12 mouse cellular contexts compared by ENCODE assay signal in genomic region chr15:98111791-98112190, GRCm38 (mm10). TPM values are rescaled to one million over a fixed set of nuclear protein-coding genes. Genes with fewer than 3 reads are reported as not detected.
DNase-seq lines count a peak whose midpoint lies in the region; ATAC-seq and TF ChIP-seq lines count a peak whose summit lies in the region.
"Had no signal": no experiment of that assay in that cellular context is flagged by ENCODE, and none has a peak within 500 bp of the region (broad histone marks: within the 10 kb centered on the region; RNA-seq: fewer than 3 reads in every experiment).

No protein-coding gene starts in this region.

- peak; percentile 54 for DNase-seq in ES-CJ7 (ENCODE audit: low read depth, low spot score)
- DNase-seq in liver, postnatal 0 days = peak; percentile 28
- no peak for DNase-seq in forebrain, postnatal 0 days
- DNase-seq in right cerebral cortex, postnatal 36 days (ENCODE audit: low spot score in 2 of 2) = no peak
- DNase-seq: lung, adult 2 months; right cerebral cortex, postnatal 14 days; thymus, adult 2 months had no signal

- H3K9ac ChIP-seq in heart, embryonic 13.5 days = no peak overlapping the region
- no peak overlapping the region for H3K9ac ChIP-seq in heart, embryonic 12.5 days
- no peak overlapping the region for H3K9ac ChIP-seq in liver, postnatal 0 days (replicated peaks)
- H3K9ac ChIP-seq in forebrain, postnatal 0 days = no peak overlapping the region
- H3K9ac ChIP-seq: hindbrain, embryonic 13.5 days had no signal

- no peaks in the 10 kb centered on the region for H3K9me3 ChIP-seq in heart, embryonic 13.5 days
- no peaks in the 10 kb centered on the region for H3K9me3 ChIP-seq in heart, embryonic 12.5 days (replicated peaks)
- no peaks in the 10 kb centered on the region for H3K9me3 ChIP-seq in liver, postnatal 0 days (ENCODE audit: low read length)
- H3K9me3 ChIP-seq in forebrain, postnatal 0 days (ENCODE audit: low read length) = no peaks in the 10 kb centered on the region
- H3K9me3 ChIP-seq: hindbrain, embryonic 13.5 days had no signal

- H3K4me2 ChIP-seq in heart, embryonic 13.5 days = peak overlapping the region; percentile 18; the same call in 1 of the 2 replicates
- no peak overlapping the region for H3K4me2 ChIP-seq in heart, embryonic 12.5 days
- no peak overlapping the region for H3K4me2 ChIP-seq in liver, postnatal 0 days (ENCODE audit: low read depth, low read length)
- no peak overlapping the region for H3K4me2 ChIP-seq in forebrain, postnatal 0 days (ENCODE audit: low read depth)
- H3K4me2 ChIP-seq: hindbrain, embryonic 13.5 days had no signal

- H3K27ac ChIP-seq in heart, embryonic 13.5 days (replicated peaks) = peak overlapping the region; percentile 28; the same call in 1 of the 2 replicates
- H3K27ac ChIP-seq in heart, embryonic 12.5 days (ENCODE audit: poor library complexity, severe bottlenecking) = no peak overlapping the region
- no peak overlapping the region for H3K27ac ChIP-seq in liver, postnatal 0 days (ENCODE audit: low read depth)
- no peak overlapping the region for H3K27ac ChIP-seq in forebrain, postnatal 0 days (ENCODE audit: low read depth, low read length)
- H3K27ac ChIP-seq: hindbrain, embryonic 13.5 days had no signal

- 49% methylated on average over 5 of the region's 5 CpGs for WGBS in heart, embryonic 13.5 days
- WGBS in heart, embryonic 12.5 days = 55% methylated on average over 5 of the region's 5 CpGs
- WGBS in liver, postnatal 0 days (ENCODE audit: insufficient replicate concordance) = 60% methylated on average over 5 of the region's 5 CpGs
- WGBS in forebrain, postnatal 0 days = 78% methylated on average over 5 of the region's 5 CpGs

- no peak overlapping the region for H3K4me3 ChIP-seq in heart, embryonic 13.5 days
- H3K4me3 ChIP-seq in heart, embryonic 12.5 days = no peak overlapping the region
- no peak overlapping the region for H3K4me3 ChIP-seq in liver, postnatal 0 days (ENCODE audit: low read depth, low read length)
- no peak overlapping the region for H3K4me3 ChIP-seq in forebrain, postnatal 0 days (ENCODE audit: low read depth, low read length)
- H3K4me3 ChIP-seq: hindbrain, embryonic 13.5 days had no signal

- peaks cover 60% of the 10 kb centered on the region for H3K4me1 ChIP-seq in heart, embryonic 13.5 days
- H3K4me1 ChIP-seq in heart, embryonic 12.5 days (replicated peaks) = peaks cover 41% of the 10 kb centered on the region
- H3K4me1 ChIP-seq in liver, postnatal 0 days (ENCODE audit: insufficient read depth) = peaks cover 12% of the 10 kb centered on the region
- H3K4me1 ChIP-seq in forebrain, postnatal 0 days (ENCODE audit: insufficient read depth) = peaks cover 6% of the 10 kb centered on the region; the same call in 1 of the 2 replicates

- TF ChIP-seq CTCF in liver, postnatal 0 days (IDR thresholded peaks at IDR 0.05; ENCODE audit: low read depth) = no peak
- TF ChIP-seq CTCF in forebrain, postnatal 0 days (IDR thresholded peaks at IDR 0.05; ENCODE audit: low read depth) = no peak

- peaks cover 44% of the 10 kb centered on the region for H3K36me3 ChIP-seq in heart, embryonic 13.5 days
- peaks cover 25% of the 10 kb centered on the region for H3K36me3 ChIP-seq in heart, embryonic 12.5 days
- H3K36me3 ChIP-seq in liver, postnatal 0 days (replicated peaks; ENCODE audit: insufficient read depth, low read length) = 0 out of 2 replicates have a peak, but pooled peaks cover 3% of the 10 kb centered on the region
- peaks cover 28% of the 10 kb centered on the region for H3K36me3 ChIP-seq in forebrain, postnatal 0 days (ENCODE audit: insufficient read depth)

- TF ChIP-seq EP300 in liver, postnatal 0 days (IDR thresholded peaks at IDR 0.05; ENCODE audit: low read depth) = no peak

- ATAC-seq in heart, embryonic 13.5 days (ENCODE audit: extremely low read depth, insufficient number of reproducible peaks, low FRiP score, low TSS enrichment) = no peak
- no peak for ATAC-seq in heart, embryonic 12.5 days (ENCODE audit: insufficient number of reproducible peaks, low FRiP score)
- peak; percentile 70 for ATAC-seq in erythroid progenitor cell, adult 5-6 weeks (replicated peaks; ENCODE audit: low FRiP score, poor library complexity, severe bottlenecking)
- ATAC-seq in liver, postnatal 0 days = no peak
- no peak for ATAC-seq in CD4-positive, CD25-positive, alpha-beta regulatory T cell, adult 4 months
- ATAC-seq in forebrain, postnatal 0 days = no peak

- H3K27me3 ChIP-seq in heart, embryonic 13.5 days (replicated peaks) = no peaks in the 10 kb centered on the region
- H3K27me3 ChIP-seq in heart, embryonic 12.5 days (replicated peaks) = no peaks in the 10 kb centered on the region
- H3K27me3 ChIP-seq in liver, postnatal 0 days (ENCODE audit: insufficient read depth, low read length) = no peaks in the 10 kb centered on the region
- no peaks in the 10 kb centered on the region for H3K27me3 ChIP-seq in forebrain, postnatal 0 days (ENCODE audit: insufficient read depth, low read length)
- H3K27me3 ChIP-seq: hindbrain, embryonic 13.5 days had no signal

RNA-seq across cellular contexts. Expression of gene Senp1, which starts 18.2 kb away (rescaled TPM):
- polyA plus RNA-seq in heart, embryonic 13.5 days (2015; fragmentation: Nextera tagmentation; extraction: Ambion mirVana) = 18.2 and 19.6 TPM in 2 replicates
- polyA plus RNA-seq in heart, embryonic 12.5 days (2016; fragmentation: Nextera tagmentation; extraction: Ambion mirVana) = 26.9 and 30.1 TPM in 2 replicates
- 35.0 and 47.4 TPM in 2 replicates for total RNA-seq in erythroid progenitor cell, adult 5-6 weeks (2015; ENCODE audit: low replicate concordance)
- 42.2 and 49.9 TPM in 2 replicates for total RNA-seq in erythroid progenitor cell, adult 5-6 weeks (2017; ENCODE audit: low replicate concordance)
- 4.7 and 6.7 TPM in 2 replicates for polyA plus RNA-seq in liver, postnatal 0 days (2015; fragmentation: Nextera tagmentation; extraction: Ambion mirVana)
- 10 to 100 TPM; 33.4 to 34.3 TPM for polyA plus RNA-seq in CD4-positive, CD25-positive, alpha-beta regulatory T cell, adult 4 months (2017; shearing (Covaris generic))
- total RNA-seq in forebrain, postnatal 0 days (2014; rRNA removed) = 13.6 and 19.8 TPM in 2 replicates
- 8.5 and 12.2 TPM in 2 replicates for polyA plus RNA-seq in forebrain, postnatal 0 days (2015; fragmentation: Nextera tagmentation; extraction: Ambion mirVana)

RNA-seq across cellular contexts. Expression of gene Pfkm, which starts 19.4 kb away (rescaled TPM):
- 86.7 and 90.4 TPM in 2 replicates for polyA plus RNA-seq in heart, embryonic 13.5 days (2015; fragmentation: Nextera tagmentation; extraction: Ambion mirVana)
- polyA plus RNA-seq in heart, embryonic 12.5 days (2016; fragmentation: Nextera tagmentation; extraction: Ambion mirVana) = 80.3 and 82.2 TPM in 2 replicates
- 4.3 and 8.8 TPM in 2 replicates for total RNA-seq in erythroid progenitor cell, adult 5-6 weeks (2015; ENCODE audit: low replicate concordance)
- 17.8 and 22.8 TPM in 2 replicates for total RNA-seq in erythroid progenitor cell, adult 5-6 weeks (2017; ENCODE audit: low replicate concordance)
- 9.1 and 9.2 TPM in 2 replicates for polyA plus RNA-seq in liver, postnatal 0 days (2015; fragmentation: Nextera tagmentation; extraction: Ambion mirVana)
- polyA plus RNA-seq in CD4-positive, CD25-positive, alpha-beta regulatory T cell, adult 4 months (2017; shearing (Covaris generic)) = 10 to 100 TPM in 1 of 2 experiments, 1 to 10 TPM in 1; 4.8 to 13.4 TPM
- total RNA-seq in forebrain, postnatal 0 days (2014; rRNA removed) = 90.1 and 91.9 TPM in 2 replicates
- 76.4 and 86.3 TPM in 2 replicates for polyA plus RNA-seq in forebrain, postnatal 0 days (2015; fragmentation: Nextera tagmentation; extraction: Ambion mirVana)

RNA-seq across cellular contexts. Expression of gene Asb8, which starts 53.6 kb away (rescaled TPM):
- polyA plus RNA-seq in heart, embryonic 13.5 days (2015; fragmentation: Nextera tagmentation; extraction: Ambion mirVana) = 76.5 and 86.6 TPM in 2 replicates
- 76.2 and 78.9 TPM in 2 replicates for polyA plus RNA-seq in heart, embryonic 12.5 days (2016; fragmentation: Nextera tagmentation; extraction: Ambion mirVana)
- 8.8 and 28.8 TPM in 2 replicates for total RNA-seq in erythroid progenitor cell, adult 5-6 weeks (2015; ENCODE audit: low replicate concordance)
- 4.2 and 8.1 TPM in 2 replicates for total RNA-seq in erythroid progenitor cell, adult 5-6 weeks (2017; ENCODE audit: low replicate concordance)
- polyA plus RNA-seq in liver, postnatal 0 days (2015; fragmentation: Nextera tagmentation; extraction: Ambion mirVana) = 23.6 and 24.1 TPM in 2 replicates
- polyA plus RNA-seq in CD4-positive, CD25-positive, alpha-beta regulatory T cell, adult 4 months (2017; shearing (Covaris generic)) = 10 to 100 TPM; 33.5 to 40.1 TPM
- 46.3 and 56.9 TPM in 2 replicates for total RNA-seq in forebrain, postnatal 0 days (2014; rRNA removed)
- polyA plus RNA-seq in forebrain, postnatal 0 days (2015; fragmentation: Nextera tagmentation; extraction: Ambion mirVana) = 36.5 and 46.8 TPM in 2 replicates

RNA-seq across cellular contexts. Expression of gene Ccdc184, which starts 55.2 kb away (rescaled TPM):
- polyA plus RNA-seq in heart, embryonic 13.5 days (2015; fragmentation: Nextera tagmentation; extraction: Ambion mirVana) = 1.1 and 1.4 TPM in 2 replicates
- 1.4 TPM in 2 replicates for polyA plus RNA-seq in heart, embryonic 12.5 days (2016; fragmentation: Nextera tagmentation; extraction: Ambion mirVana)
- not detected in 2 replicates for total RNA-seq in erythroid progenitor cell, adult 5-6 weeks (2015; ENCODE audit: low replicate concordance)
- not detected in 2 replicates for total RNA-seq in erythroid progenitor cell, adult 5-6 weeks (2017; ENCODE audit: low replicate concordance)
- polyA plus RNA-seq in liver, postnatal 0 days (2015; fragmentation: Nextera tagmentation; extraction: Ambion mirVana) = not detected in 2 replicates
- under 1 TPM; 0.24 to 0.27 TPM for polyA plus RNA-seq in CD4-positive, CD25-positive, alpha-beta regulatory T cell, adult 4 months (2017; shearing (Covaris generic))
- total RNA-seq in forebrain, postnatal 0 days (2014; rRNA removed) = 50.7 and 66.0 TPM in 2 replicates
- 56.3 and 68.9 TPM in 2 replicates for polyA plus RNA-seq in forebrain, postnatal 0 days (2015; fragmentation: Nextera tagmentation; extraction: Ambion mirVana)

Comparison
In these comparisons a context has a peak if more than half of its experiments do, and no peak if none do; other contexts are left out.
1. DNase-seq: peak in ES-CJ7 (single experiment) and liver, postnatal 0 days (single experiment); none in forebrain, postnatal 0 days (single experiment) and right cerebral cortex, postnatal 36 days (0 of 2).